Mouse (Mus musculus): ENCODE results near the gene Dhx35. TPM values are rescaled to one million over a fixed set of nuclear protein-coding genes. Genes with fewer than 3 reads are reported as not detected.

Dhx35 gene
- polyA plus RNA-seq, 1 experiment = 17.5 TPM

GRCm38 (mm10) chr2:158803575-158803974 is 9.0 kb downstream of the Dhx35 start:
- DNase-seq (ENCODE audit: low read depth) = no peak

- DNase-seq (ENCODE audit: low read depth) = no peak
These were observed 21.1 kb downstream of the Dhx35 start for GRCm38 (mm10) chr2:158815686-158816085.

- DNase-seq (ENCODE audit: low read depth) = no peak
These were observed 21.6 kb downstream of the Dhx35 start for GRCm38 (mm10) chr2:158816239-158816638.

GRCm38 (mm10) chr2:158817708-158818107 is 23.1 kb downstream of the Dhx35 start:
- no peak for DNase-seq (ENCODE audit: low read depth)

GRCm38 (mm10) chr2:158828124-158828523 is 33.5 kb downstream of the Dhx35 start:
- DNase-seq (ENCODE audit: low read depth) = no peak

- no peak for DNase-seq (ENCODE audit: low read depth)
These were observed 35.1 kb downstream of the Dhx35 start for GRCm38 (mm10) chr2:158829746-158830145.

GRCm38 (mm10) chr2:158833221-158833620 is 38.6 kb downstream of the Dhx35 start:
- DNase-seq (ENCODE audit: low read depth) = no peak

GRCm38 (mm10) chr2:158833645-158834044 is 39.0 kb downstream of the Dhx35 start:
- no peak for DNase-seq (ENCODE audit: low read depth)

- no peak for DNase-seq (ENCODE audit: low read depth)
These were observed 48.7 kb downstream of the Dhx35 start for GRCm38 (mm10) chr2:158843287-158843686.

GRCm38 (mm10) chr2:158845031-158845430 is 50.4 kb downstream of the Dhx35 start:
- no peak for DNase-seq (ENCODE audit: low read depth)

- DNase-seq (ENCODE audit: low read depth) = no peak
These were observed 51.6 kb downstream of the Dhx35 start for GRCm38 (mm10) chr2:158846208-158846607.

- DNase-seq (ENCODE audit: low read depth) = no peak
These were observed 53.4 kb downstream of the Dhx35 start for GRCm38 (mm10) chr2:158847991-158848390.

- DNase-seq (ENCODE audit: low read depth) = no peak
These were observed 54.8 kb downstream of the Dhx35 start for GRCm38 (mm10) chr2:158849416-158849815.

GRCm38 (mm10) chr2:158852579-158852978 is 58.0 kb downstream of the Dhx35 start:
- no peak for DNase-seq (ENCODE audit: low read depth)

- DNase-seq (ENCODE audit: low read depth) = no peak
These were observed 62.4 kb downstream of the Dhx35 start for GRCm38 (mm10) chr2:158856896-158857499.

GRCm38 (mm10) chr2:158857579-158857978 is 63.0 kb downstream of the Dhx35 start:
- DNase-seq (ENCODE audit: low read depth) = no peak

- no peak for DNase-seq (ENCODE audit: low read depth)
These were observed 66.5 kb downstream of the Dhx35 start for GRCm38 (mm10) chr2:158861115-158861514.

- no peak for DNase-seq (ENCODE audit: low read depth)
These were observed 68.9 kb downstream of the Dhx35 start for GRCm38 (mm10) chr2:158863341-158864125.

GRCm38 (mm10) chr2:158864126-158864458 is 69.5 kb downstream of the Dhx35 start:
- DNase-seq (ENCODE audit: low read depth) = no peak

GRCm38 (mm10) chr2:158865358-158865757 is 70.8 kb downstream of the Dhx35 start:
- DNase-seq (ENCODE audit: low read depth) = no peak

GRCm38 (mm10) chr2:158886571-158886970 is 92.0 kb downstream of the Dhx35 start:
- DNase-seq (ENCODE audit: low read depth) = no peak

GRCm38 (mm10) chr2:158888531-158888930 is 93.9 kb downstream of the Dhx35 start:
- no peak for DNase-seq (ENCODE audit: low read depth)

- no peak for DNase-seq (ENCODE audit: low read depth)
These were observed 94.6 kb downstream of the Dhx35 start for GRCm38 (mm10) chr2:158889201-158889600.

- no peak for DNase-seq (ENCODE audit: low read depth)
These were observed 96.7 kb downstream of the Dhx35 start for GRCm38 (mm10) chr2:158891319-158891718.

All from gonadal fat pad, adult 2 months (tissue).